8 mouse cellular contexts compared by ENCODE assay signal in the genomic region with DNA sequence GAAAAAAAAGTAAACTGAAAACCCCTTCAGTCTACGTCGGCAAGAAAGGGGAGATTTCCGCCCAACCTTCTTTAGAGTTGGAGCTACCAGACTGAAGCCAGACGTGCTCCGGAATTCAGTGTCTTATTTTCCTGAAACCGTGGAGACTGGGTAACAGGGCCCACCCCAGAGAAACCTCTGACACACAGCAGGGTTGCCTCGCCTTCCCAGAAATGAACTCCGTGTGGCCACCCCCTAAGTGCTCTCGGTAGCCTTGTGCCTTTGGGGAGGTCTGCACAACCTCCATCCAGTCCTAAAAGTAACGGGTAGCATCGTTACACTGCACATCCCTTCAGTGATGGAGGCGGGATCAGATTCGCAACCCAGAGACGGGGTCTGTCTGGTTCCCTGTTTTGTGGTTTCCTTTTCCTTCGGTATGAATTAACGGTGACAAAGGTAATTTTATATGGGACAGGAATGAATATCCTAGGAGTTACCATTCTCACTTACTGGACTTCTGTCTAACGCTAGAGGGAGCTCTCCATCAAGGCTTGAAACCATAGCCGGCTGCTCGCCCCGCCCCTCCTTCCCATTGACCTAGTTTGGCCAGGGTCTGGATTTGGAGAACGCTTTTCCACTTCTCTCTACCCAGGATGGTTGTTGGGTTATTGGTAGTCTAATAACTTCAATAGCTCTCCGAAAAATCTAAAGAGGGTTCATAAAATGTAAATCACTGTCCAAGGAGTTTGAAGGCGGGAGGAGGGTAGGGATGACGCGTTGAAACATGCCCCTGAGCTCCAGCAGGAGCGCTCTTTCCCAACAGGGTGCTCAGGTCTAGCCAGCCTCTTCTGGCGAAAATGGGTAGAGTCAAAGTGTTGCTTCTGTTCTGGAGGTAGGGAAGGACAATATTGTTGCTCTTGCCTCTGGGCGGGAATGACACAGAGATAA. TPM values are rescaled to one million over a fixed set of nuclear protein-coding genes. Genes with fewer than 3 reads are reported as not detected.
A peak's percentile ranks its signal among the peaks of the same experiment; 100 is the strongest.
DNase-seq lines count a peak whose midpoint lies in the region; ATAC-seq lines count a peak whose summit lies in the region.

No protein-coding gene starts in this region.

- H3K4me1 ChIP-seq in hindbrain, embryonic 15.5 days (replicated peaks) = peaks cover 63% of the 10 kb centered on the region

- peak overlapping the region; percentile 43 for H3K4me3 ChIP-seq in hindbrain, embryonic 15.5 days

- peaks cover 45% of the 10 kb centered on the region for H3K27me3 ChIP-seq in hindbrain, embryonic 15.5 days

- ATAC-seq in hindbrain, embryonic 15.5 days (ENCODE audit: low FRiP score, low read depth) = peak; percentile 80

- 0 out of 2 replicates have a peak overlapping the region, but pooled peaks have one; percentile 45 for H3K27ac ChIP-seq in hindbrain, embryonic 15.5 days (replicated peaks)

- WGBS in hindbrain, embryonic 15.5 days = 3% methylated on average over 28 of the region's 28 CpGs

- H3K36me3 ChIP-seq in hindbrain, embryonic 15.5 days = no peaks in the 10 kb centered on the region

- peak overlapping the region; percentile 99 for H3K4me2 ChIP-seq in hindbrain, embryonic 15.5 days

- peak overlapping the region; percentile 40; the same call in 1 of the 2 replicates for H3K9ac ChIP-seq in hindbrain, embryonic 15.5 days

- DNase-seq in T-cell, adult 2 months (ENCODE audit: low spot score) = peak; percentile 70
- peak; percentile 82 to 87 for DNase-seq in cerebellum, postnatal 36 days
- DNase-seq in frontal cortex, postnatal 36 days (ENCODE audit: low spot score in 2 of 2) = peak; percentile 77 to 90
- DNase-seq in left cerebral cortex, adult 11 months (ENCODE audit: low spot score) = peak; percentile 75
- DNase-seq in lung, postnatal 4 days = peak; percentile 84 to 89
- DNase-seq in right cerebral cortex, adult 2 months (ENCODE audit: low spot score in 2 of 2) = peak; percentile 80 to 83
- DNase-seq in urinary bladder, postnatal 25 days (ENCODE audit: low spot score) = peak; percentile 68

- no peaks in the 10 kb centered on the region for H3K9me3 ChIP-seq in hindbrain, embryonic 15.5 days

RNA-seq across cellular contexts. Expression of gene Gm37419, which starts 6.1 kb away (rescaled TPM):
- not detected in 2 replicates for polyA plus RNA-seq in hindbrain, embryonic 15.5 days (2015; fragmentation: Nextera tagmentation; extraction: Ambion mirVana)

RNA-seq across cellular contexts. Expression of gene Bcl6, which starts 6.5 kb away (rescaled TPM):
- polyA plus RNA-seq in hindbrain, embryonic 15.5 days (2015; fragmentation: Nextera tagmentation; extraction: Ambion mirVana) = 0.41 and 0.72 TPM in 2 replicates

RNA-seq across cellular contexts. Expression of gene Rtp2, which starts 50.0 kb away (rescaled TPM):
- polyA plus RNA-seq in hindbrain, embryonic 15.5 days (2015; fragmentation: Nextera tagmentation; extraction: Ambion mirVana) = 0.17 TPM in 1 of 2 replicates, not detected in the other

Comparison
In these comparisons a context has a peak if more than half of its experiments do, and no peak if none do; other contexts are left out.
1. Peak in every context shown above with its lines: DNase-seq, ATAC-seq, H3K4me3 ChIP-seq and H3K27ac ChIP-seq.